Mouse (Mus musculus) myocyte (in vitro differentiated cells): ENCODE results near the gene Cacna1s.

Experiments used
- CEBPB ChIP-seq: IDR thresholded peaks from 2 replicates; pipeline ENCODE4 v1.6.1; 2011; ENCODE audit warnings: mild to moderate bottlenecking, moderate library complexity; ENCODE audit not compliant: poor library complexity, insufficient read depth, severe bottlenecking
- E2F4 ChIP-seq: IDR thresholded peaks from one replicate; pipeline ENCODE4 v1.6.1; 2011; ENCODE audit warnings: mild to moderate bottlenecking, control low read depth, moderate library complexity; ENCODE audit not compliant: insufficient read depth
- MAX ChIP-seq: IDR thresholded peaks from one replicate; pipeline ENCODE4 v1.6.1; 2011; ENCODE audit warnings: low read depth, mild to moderate bottlenecking, control low read depth
- MYOD1 ChIP-seq, 3 experiments: IDR thresholded peaks; one replicate each; pipeline ENCODE4 v1.6.1; 2011; ENCODE audit warnings: control low read depth in 2 of 3, low read depth in 2 of 3, mild to moderate bottlenecking in 2 of 3, moderate library complexity in 1 of 3; ENCODE audit not compliant: insufficient read length in 2 of 3, control insufficient read depth in 1 of 3
- MYOG ChIP-seq, 3 experiments: IDR thresholded peaks; one replicate each; pipeline ENCODE4 v1.6.1; 2011; ENCODE audit warnings: control low read depth in 2 of 3, low read depth in 2 of 3, mild to moderate bottlenecking in 2 of 3; ENCODE audit not compliant: insufficient read length in 2 of 3, control insufficient read depth in 1 of 3, insufficient read depth in 1 of 3
- POLR2A ChIP-seq: IDR thresholded peaks from one replicate; pipeline ENCODE4 v1.6.1; 2011; ENCODE audit warnings: low read depth, mild to moderate bottlenecking, control low read depth, moderate library complexity; ENCODE audit not compliant: insufficient read length
- POLR2AphosphoS2 ChIP-seq: IDR thresholded peaks from one replicate; pipeline ENCODE4 v1.6.1; 2011; ENCODE audit warnings: low read depth, control low read depth; ENCODE audit not compliant: insufficient read length
- TCF12 ChIP-seq: IDR thresholded peaks from one replicate; pipeline ENCODE4 v1.6.1; 2011; ENCODE audit warnings: mild to moderate bottlenecking, control low read depth; ENCODE audit not compliant: poor library complexity, insufficient read depth, severe bottlenecking
- USF1 ChIP-seq: IDR thresholded peaks from one replicate; pipeline ENCODE4 v1.6.1; 2011; ENCODE audit warnings: low read depth, mild to moderate bottlenecking, control low read depth, moderate library complexity

DNA sequence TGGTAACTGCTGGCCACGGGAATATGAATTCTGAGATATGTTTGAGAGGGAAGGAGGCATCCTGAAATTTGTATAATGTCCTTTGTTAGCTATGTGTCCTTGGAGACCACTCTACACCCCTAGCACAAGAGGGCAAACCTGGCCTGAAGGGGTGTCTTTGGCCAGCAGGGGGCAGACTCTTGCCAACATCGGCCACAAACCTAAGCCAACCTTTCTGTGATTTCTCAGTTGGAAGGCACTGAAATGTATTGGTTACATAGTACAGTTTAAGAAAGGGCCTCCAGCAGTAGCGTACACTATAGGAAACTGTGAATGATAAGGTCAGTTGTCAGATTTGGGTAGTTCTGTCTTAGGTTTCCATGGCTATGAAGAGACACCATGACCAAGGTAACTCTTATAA is 63.6 kb downstream of the Cacna1s start:
- TF ChIP-seq POLR2A (no peak), POLR2AphosphoS2 (no peak), TCF12 (no peak), MYOD1 (IDR thresholded peaks at IDR 0.05; ENCODE audit: control insufficient read depth in 1 of 3, insufficient read length in 2 of 3, low read depth in 2 of 3) (no peak), E2F4 (no peak), USF1 (no peak), CEBPB (no peak), MAX (no peak), MYOG (IDR thresholded peaks at IDR 0.05; ENCODE audit: control insufficient read depth in 1 of 3, insufficient read depth in 1 of 3, insufficient read length in 2 of 3, low read depth in 2 of 3) (no peak)
